Mouse (Mus musculus) liver, postnatal 0 days (tissue): ENCODE measurements around the gene Appl2. TPM values are rescaled to one million over a fixed set of nuclear protein-coding genes. Genes with fewer than 3 reads are reported as not detected.

Experiments
- ATAC-seq: fragments of 200-750 bp; cut with Nextera tagmentation; 2 replicates; pipeline ENCODE4 v1.8.0; 2017; ENCODE audit warnings: mild to moderate bottlenecking, moderate library complexity
- DNase-seq: peaks from one replicate; pipeline ENCODE4 v3.0.0-alpha.2; 2016
- H3K27ac ChIP-seq: fragments of 300-500 bp; sonication (generic); 2 replicates; pipeline ENCODE4 v1.5.1; 2014; ENCODE audit warnings: antibody characterized with exemption, moderate library complexity, mild to moderate bottlenecking, low read depth
- H3K27me3 ChIP-seq: fragments of 300-500 bp; sonication (generic); 2 replicates; pipeline ENCODE4 v1.6.1; 2014; ENCODE audit warnings: low read length, control low read depth, mixed read lengths; ENCODE audit not compliant: insufficient read depth
- H3K36me3 ChIP-seq: fragments of 300-500 bp; sonication (generic); replicated peaks from 2 replicates; pipeline ENCODE4 v1.6.1; 2014; ENCODE audit warnings: mild to moderate bottlenecking, control low read depth, low read length, moderate library complexity, mixed read lengths; ENCODE audit not compliant: insufficient read depth
- H3K4me1 ChIP-seq: fragments of 300-500 bp; sonication (generic); 2 replicates; pipeline ENCODE4 v1.6.1; 2014; ENCODE audit warnings: antibody characterized with exemption, mild to moderate bottlenecking, control low read depth; ENCODE audit not compliant: insufficient read depth
- H3K4me2 ChIP-seq: fragments of 300-500 bp; sonication (generic); 2 replicates; pipeline ENCODE4 v1.6.1; 2014; ENCODE audit warnings: low read depth, mild to moderate bottlenecking, low read length, moderate library complexity, mixed read lengths
- H3K4me3 ChIP-seq: fragments of 300-500 bp; sonication (generic); 2 replicates; pipeline ENCODE4 v1.5.1; 2014; ENCODE audit warnings: low read depth, low read length
- H3K9ac ChIP-seq: fragments of 300-500 bp; sonication (generic); replicated peaks from 2 replicates; pipeline ENCODE4 v1.6.1; 2014; ENCODE audit warnings: mild to moderate bottlenecking, moderate library complexity
- H3K9me3 ChIP-seq: fragments of 300-500 bp; sonication (generic); 2 replicates; pipeline ENCODE4 v1.6.1; 2016; ENCODE audit warnings: mild to moderate bottlenecking, control low read depth, low read length, mixed read lengths
- CTCF ChIP-seq: sonication (generic); IDR thresholded peaks from 2 replicates; pipeline ENCODE4 v1.5.1; 2016; ENCODE audit warnings: antibody characterized with exemption, low read depth
- EP300 ChIP-seq: IDR thresholded peaks from 2 replicates; pipeline ENCODE4 v1.6.1; 2016; ENCODE audit warnings: antibody characterized with exemption, low read depth, mild to moderate bottlenecking
- WGBS: fragments of 180-500 bp; shearing (Covaris S2); extraction: QIAGEN DNeasy Blood & Tissue Kit; methylation state at CpG from one replicate; pipeline ENCODE4 v1.1.7; 2014; ENCODE audit not compliant: insufficient replicate concordance; 5-methylcytosine and 5-hydroxymethylcytosine counted together
- polyA plus RNA-seq: library from polyadenylated mRNA; unstranded; fragments of >200 nt; fragmentation: Nextera tagmentation; extraction: Ambion mirVana; gene quantifications from 2 replicates; pipeline ENCODE4 v1.2.1, GENCODE M21; 2015

Gene Appl2
- polyA plus RNA-seq, 1 experiment from 2014 or later: 9.2 TPM

- H3K27me3 ChIP-seq: no peaks in the 10 kb centered on the region
- ATAC-seq (no peak), DNase-seq (no peak)
- no peak overlapping the region for H3K4me3 ChIP-seq
- 87% methylated on average over 8 of the region's 8 CpGs for WGBS
- H3K36me3 ChIP-seq: peaks cover 48% of the 10 kb centered on the region
- no peaks in the 10 kb centered on the region for H3K9me3 ChIP-seq
- no peak overlapping the region for H3K9ac ChIP-seq
- no peaks in the 10 kb centered on the region for H3K4me1 ChIP-seq
- no peak overlapping the region for H3K27ac ChIP-seq
- TF ChIP-seq CTCF (no peak), EP300 (no peak)
- no peak overlapping the region for H3K4me2 ChIP-seq
Observed at GRCm38 (mm10) chr10:83605637-83606183, 42.8 kb downstream of the Appl2 start.

GRCm38 (mm10) chr10:83603956-83604564 lies 44.5 kb downstream of the Appl2 start:
- Histone ChIP-seq H3K9me3 (no peaks in the 10 kb centered on the region), H3K4me2 (no peak overlapping the region), H3K9ac (no peak overlapping the region), H3K27ac (no peak overlapping the region), H3K4me1 (no peaks in the 10 kb centered on the region), H3K27me3 (no peaks in the 10 kb centered on the region), H3K4me3 (no peak overlapping the region), H3K36me3 (peaks cover 48% of the 10 kb centered on the region)
- ATAC-seq (no peak), DNase-seq (no peak)
- TF ChIP-seq EP300 (no peak), CTCF (no peak)
- WGBS: 87% methylated on average over 10 of the region's 10 CpGs

GRCm38 (mm10) chr10:83600650-83601049 lies 47.9 kb downstream of the Appl2 start:
- Histone ChIP-seq H3K4me1 (no peaks in the 10 kb centered on the region), H3K9me3 (no peaks in the 10 kb centered on the region), H3K36me3 (peaks cover 46% of the 10 kb centered on the region), H3K4me3 (no peak overlapping the region), H3K9ac (no peak overlapping the region), H3K27ac (no peak overlapping the region), H3K4me2 (no peak overlapping the region), H3K27me3 (no peaks in the 10 kb centered on the region)
- 90% methylated on average over 11 of the region's 11 CpGs for WGBS
- TF ChIP-seq CTCF (no peak), EP300 (no peak)
- no peak for ATAC-seq
- DNase-seq: no peak

GRCm38 (mm10) chr10:83594526-83594925 lies 54.0 kb downstream of the Appl2 start:
- ATAC-seq (no peak), DNase-seq (no peak)
- Histone ChIP-seq H3K4me2 (no peak overlapping the region), H3K36me3 (peaks cover 57% of the 10 kb centered on the region), H3K27ac (no peak overlapping the region), H3K4me3 (no peak overlapping the region), H3K27me3 (no peaks in the 10 kb centered on the region), H3K4me1 (no peaks in the 10 kb centered on the region), H3K9ac (no peak overlapping the region), H3K9me3 (no peaks in the 10 kb centered on the region)
- WGBS: 86% methylated on average over 5 of the region's 5 CpGs
- TF ChIP-seq CTCF: no peak
- TF ChIP-seq EP300: no peak

- ATAC-seq (no peak), DNase-seq (no peak)
- no peak for TF ChIP-seq EP300
- no peak for TF ChIP-seq CTCF
- Histone ChIP-seq H3K4me1 (no peaks in the 10 kb centered on the region), H3K27ac (no peak overlapping the region), H3K9ac (no peak overlapping the region), H3K9me3 (no peaks in the 10 kb centered on the region), H3K27me3 (no peaks in the 10 kb centered on the region), H3K4me2 (no peak overlapping the region), H3K36me3 (peaks cover 62% of the 10 kb centered on the region), H3K4me3 (no peak overlapping the region)
- WGBS: 88% methylated on average over 7 of the region's 7 CpGs
Observed at GRCm38 (mm10) chr10:83592616-83593015, 55.9 kb downstream of the Appl2 start.

- Histone ChIP-seq H3K4me1 (no peaks in the 10 kb centered on the region), H3K4me2 (no peak overlapping the region), H3K36me3 (peaks cover 71% of the 10 kb centered on the region), H3K4me3 (no peak overlapping the region), H3K27ac (no peak overlapping the region), H3K9ac (no peak overlapping the region), H3K9me3 (no peaks in the 10 kb centered on the region), H3K27me3 (no peaks in the 10 kb centered on the region)
- no peak for TF ChIP-seq CTCF
- TF ChIP-seq EP300: no peak
- ATAC-seq (no peak), DNase-seq (no peak)
- WGBS: 86% methylated on average over 6 of the region's 6 CpGs
Observed at GRCm38 (mm10) chr10:83590801-83591200, 57.7 kb downstream of the Appl2 start.
